Mouse (Mus musculus) forebrain, embryonic 14.5 days (tissue): Measurements from ENCODE around the gene Itih5. TPM values are rescaled to one million over a fixed set of nuclear protein-coding genes. Genes with fewer than 3 reads are reported as not detected.
A peak's percentile ranks its signal among the peaks of the same experiment; 100 is the strongest.

ENCODE experiments used
- ATAC-seq: fragments of 200-750 bp; cut with Nextera tagmentation; 2 replicates; pipeline ENCODE4 v1.8.0; 2017; ENCODE audit warnings: mild to moderate bottlenecking, moderate library complexity
- DNase-seq: peaks from one replicate; pipeline ENCODE4 v3.0.0-alpha.2; 2015; ENCODE audit warnings: low spot score
- H3K27ac ChIP-seq: fragments of 300-500 bp; sonication (generic); 2 replicates; pipeline ENCODE4 v1.5.1; 2014; ENCODE audit warnings: low read depth, mild to moderate bottlenecking, control low read depth, low read length, moderate library complexity
- H3K27me3 ChIP-seq: fragments of 300-500 bp; sonication (generic); replicated peaks from 2 replicates; pipeline ENCODE4 v1.6.1; 2014; ENCODE audit warnings: low read length, control low read depth, mixed read lengths; ENCODE audit not compliant: control insufficient read depth, insufficient read depth
- H3K36me3 ChIP-seq: fragments of 300-500 bp; sonication (generic); 2 replicates; pipeline ENCODE4 v1.6.1; 2014; ENCODE audit warnings: low read length, control low read depth; ENCODE audit not compliant: control insufficient read depth, insufficient read depth
- H3K4me1 ChIP-seq: fragments of 300-500 bp; sonication (generic); 2 replicates; pipeline ENCODE4 v1.6.1; 2014; ENCODE audit warnings: antibody characterized with exemption, low read length, control low read depth; ENCODE audit not compliant: control insufficient read depth, insufficient read depth
- H3K4me2 ChIP-seq: fragments of 300-500 bp; sonication (generic); 2 replicates; pipeline ENCODE4 v1.6.1; 2014; ENCODE audit warnings: mild to moderate bottlenecking, control low read depth, low read length
- H3K4me3 ChIP-seq: fragments of 300-500 bp; sonication (generic); 2 replicates; pipeline ENCODE4 v1.5.1; 2014; ENCODE audit warnings: low read depth, low read length, control low read depth
- H3K9ac ChIP-seq: fragments of 300-500 bp; sonication (generic); 2 replicates; pipeline ENCODE4 v1.6.1; 2014; ENCODE audit warnings: mild to moderate bottlenecking, low read length, control low read depth, moderate library complexity
- H3K9me3 ChIP-seq: fragments of 300-500 bp; sonication (generic); replicated peaks from 2 replicates; pipeline ENCODE4 v1.6.1; 2016; ENCODE audit warnings: low read length, control low read depth, mixed read lengths; ENCODE audit not compliant: control insufficient read depth
- WGBS: fragments of 180-500 bp; shearing (Covaris S2); extraction: QIAGEN DNeasy Blood & Tissue Kit; methylation state at CpG from one replicate; pipeline ENCODE4 v1.1.7; 2014; 5-methylcytosine and 5-hydroxymethylcytosine counted together
- polyA plus RNA-seq: library from polyadenylated mRNA; unstranded; fragments of >200 nt; fragmentation: Nextera tagmentation; extraction: Ambion mirVana; gene quantifications from 2 replicates; pipeline ENCODE4 v1.2.1, GENCODE M21; 2014

The Itih5 gene
- polyA plus RNA-seq, 1 experiment from 2014 or later, result 3.4 TPM

GRCm38 (mm10) chr2:10285975-10286374, 132.6 kb downstream of the Itih5 start:
- WGBS, result 10% methylated on average over 13 of the region's 13 CpGs
- Histone ChIP-seq H3K27me3 (peaks cover 19% of the 10 kb centered on the region; the same call in 1 of the 2 replicates), H3K4me2 (no peak overlapping the region), H3K4me3 (no peak overlapping the region), H3K4me1 (peaks cover 3% of the 10 kb centered on the region; the same call in 1 of the 2 replicates), H3K9ac (no peak overlapping the region), H3K36me3 (no peaks in the 10 kb centered on the region), H3K9me3 (no peaks in the 10 kb centered on the region), H3K27ac (no peak overlapping the region)
- DNase-seq (no peak), ATAC-seq (no peak)

DNA sequence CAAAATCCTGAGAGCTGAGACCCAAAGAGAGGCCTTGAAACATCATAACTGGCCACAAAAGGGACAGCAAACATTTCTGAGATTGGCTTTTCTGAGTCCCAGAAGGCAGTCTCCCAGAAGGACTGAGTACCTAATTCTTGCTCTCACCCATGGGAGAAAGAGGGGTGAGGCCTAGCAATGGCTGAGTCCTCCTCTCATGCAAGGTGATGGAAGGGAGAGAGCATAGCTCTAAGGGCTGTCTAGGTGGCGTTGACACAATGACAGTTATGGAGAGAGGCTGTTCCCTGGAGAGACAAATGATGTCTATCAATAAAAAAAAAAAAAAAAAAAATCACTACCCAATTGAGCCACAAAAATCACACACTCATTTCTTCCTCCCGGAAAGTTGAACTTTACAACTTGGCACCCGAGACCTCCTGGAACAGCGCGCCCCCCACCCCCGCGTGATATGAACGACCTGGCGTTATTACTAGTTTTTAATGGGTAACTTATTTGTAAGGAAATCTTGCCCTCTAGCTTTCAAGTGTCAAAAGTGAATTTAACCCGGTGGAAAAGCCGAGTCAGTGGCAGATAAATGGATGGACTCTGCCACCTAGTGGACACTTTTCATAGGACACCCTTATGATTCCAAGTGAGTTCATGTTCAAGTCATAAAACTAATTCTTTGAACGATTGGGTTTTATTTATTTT, 134.9 kb downstream of the Itih5 start:
- DNase-seq (peak; percentile 85), ATAC-seq (peak; percentile 50)
- Histone ChIP-seq H3K4me2 (no peak overlapping the region), H3K36me3 (no peaks in the 10 kb centered on the region), H3K9me3 (no peaks in the 10 kb centered on the region), H3K4me3 (no peak overlapping the region), H3K27me3 (peaks cover 13% of the 10 kb centered on the region; the same call in 1 of the 2 replicates), H3K4me1 (peaks cover 3% of the 10 kb centered on the region; the same call in 1 of the 2 replicates), H3K27ac (no peak overlapping the region), H3K9ac (no peak overlapping the region)
- 13% methylated on average over 12 of the region's 12 CpGs for WGBS

DNA sequence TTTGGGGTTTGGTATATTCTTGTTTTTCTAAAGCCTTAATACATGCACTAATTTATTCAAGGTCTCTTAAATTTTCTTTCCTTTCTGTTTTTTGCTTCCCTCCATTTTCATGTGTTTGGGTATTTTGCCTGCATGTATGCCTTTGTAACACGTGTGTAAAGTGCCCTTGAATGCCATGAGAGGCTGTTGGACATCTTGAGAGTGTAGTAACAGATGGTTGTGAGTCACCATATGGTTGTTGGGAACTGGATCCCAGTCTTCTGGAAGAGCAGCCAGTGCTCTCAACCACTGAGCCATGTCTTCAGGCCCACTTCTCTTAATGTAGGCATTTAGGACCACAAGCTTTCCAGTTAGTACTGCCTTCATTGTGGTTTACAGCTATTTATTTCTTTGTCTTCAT, 135.5 kb downstream of the Itih5 start:
- H3K9me3 ChIP-seq, result no peaks in the 10 kb centered on the region
- peaks cover 7% of the 10 kb centered on the region; the same call in 1 of the 2 replicates for H3K27me3 ChIP-seq
- no peak overlapping the region for H3K9ac ChIP-seq
- H3K4me3 ChIP-seq, result no peak overlapping the region
- H3K27ac ChIP-seq, result no peak overlapping the region
- no peak overlapping the region for H3K4me2 ChIP-seq
- no peaks in the 10 kb centered on the region for H3K36me3 ChIP-seq
- DNase-seq (no peak), ATAC-seq (peak; percentile 36; the same call in 1 of the 2 replicates)
- 0% methylated on average over 1 of the region's 1 CpGs for WGBS
- peaks cover 3% of the 10 kb centered on the region; the same call in 1 of the 2 replicates for H3K4me1 ChIP-seq

DNA sequence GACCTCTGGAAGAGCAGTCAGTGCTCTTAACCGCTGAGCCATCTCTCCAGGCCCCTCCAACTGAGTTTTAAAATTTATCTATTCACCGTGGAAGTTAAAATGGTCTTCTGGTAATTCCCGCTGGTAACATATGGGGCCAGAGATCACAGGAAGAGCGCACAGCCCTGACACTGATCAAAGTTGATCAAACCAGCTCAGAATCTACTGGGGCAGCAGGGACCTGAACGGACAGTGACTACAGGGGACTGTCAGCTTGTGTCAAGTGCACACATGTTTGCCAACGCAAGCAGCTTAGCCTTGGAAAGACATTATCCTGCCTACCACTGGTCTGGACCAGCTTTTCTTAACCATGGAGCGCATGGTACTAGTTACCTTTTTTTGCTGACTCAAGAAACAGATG, 136.7 kb downstream of the Itih5 start:
- Histone ChIP-seq H3K27me3 (peaks cover 5% of the 10 kb centered on the region; the same call in 1 of the 2 replicates), H3K36me3 (no peaks in the 10 kb centered on the region), H3K9ac (no peak overlapping the region), H3K27ac (no peak overlapping the region), H3K4me1 (no peaks in the 10 kb centered on the region), H3K9me3 (no peaks in the 10 kb centered on the region), H3K4me2 (no peak overlapping the region), H3K4me3 (no peak overlapping the region)
- no peak for DNase-seq
- no peak for ATAC-seq
- WGBS, result 85% methylated on average over 7 of the region's 7 CpGs

- Histone ChIP-seq H3K9ac (no peak overlapping the region), H3K27ac (no peak overlapping the region), H3K36me3 (no peaks in the 10 kb centered on the region), H3K4me2 (no peak overlapping the region), H3K4me1 (no peaks in the 10 kb centered on the region), H3K4me3 (no peak overlapping the region), H3K9me3 (no peaks in the 10 kb centered on the region), H3K27me3 (no peaks in the 10 kb centered on the region)
- 13% methylated on average over 10 of the region's 10 CpGs for WGBS
- ATAC-seq (peak; percentile 37; the same call in 1 of the 2 replicates), DNase-seq (no peak)
Measured at GRCm38 (mm10) chr2:10293556-10294206, 140.3 kb downstream of the Itih5 start.

GRCm38 (mm10) chr2:10295908-10296307, 142.5 kb downstream of the Itih5 start:
- no peak overlapping the region for H3K27ac ChIP-seq
- no peaks in the 10 kb centered on the region for H3K9me3 ChIP-seq
- 0 out of 2 replicates have a peak, but pooled peaks cover 3% of the 10 kb centered on the region for H3K4me1 ChIP-seq
- no peaks in the 10 kb centered on the region for H3K27me3 ChIP-seq
- WGBS, result 8% methylated on average over 11 of the region's 11 CpGs
- no peak overlapping the region for H3K4me3 ChIP-seq
- no peak overlapping the region for H3K4me2 ChIP-seq
- DNase-seq, result no peak
- H3K36me3 ChIP-seq, result no peaks in the 10 kb centered on the region
- no peak overlapping the region for H3K9ac ChIP-seq
- ATAC-seq, result no peak

DNA sequence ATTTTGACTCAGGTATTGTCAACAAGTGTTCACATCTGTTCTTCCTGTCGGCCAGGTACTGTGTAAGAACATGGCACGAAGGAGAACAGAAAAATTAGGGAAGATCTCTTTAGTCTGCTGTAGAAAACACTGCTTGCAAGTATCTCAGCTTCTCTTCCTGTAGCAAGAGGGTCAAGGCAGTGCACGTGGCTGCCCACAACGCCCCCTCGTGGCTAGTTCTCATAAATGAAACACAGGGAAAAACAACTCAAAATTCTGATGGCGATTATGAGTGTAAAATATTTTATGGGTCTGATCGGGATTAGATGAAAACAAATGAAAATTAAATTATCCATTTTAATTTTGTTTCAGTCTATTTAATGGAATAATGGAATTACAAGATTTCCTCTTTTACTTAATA, 146.9 kb downstream of the Itih5 start:
- no peak overlapping the region for H3K9ac ChIP-seq
- no peaks in the 10 kb centered on the region for H3K27me3 ChIP-seq
- WGBS, result 59% methylated on average over 7 of the region's 7 CpGs
- DNase-seq (no peak), ATAC-seq (no peak)
- H3K27ac ChIP-seq, result no peak overlapping the region
- no peak overlapping the region for H3K4me3 ChIP-seq
- no peaks in the 10 kb centered on the region for H3K9me3 ChIP-seq
- no peaks in the 10 kb centered on the region for H3K36me3 ChIP-seq
- H3K4me1 ChIP-seq, result 0 out of 2 replicates have a peak, but pooled peaks cover 3% of the 10 kb centered on the region
- no peak overlapping the region for H3K4me2 ChIP-seq

GRCm38 (mm10) chr2:10300771-10301170, 147.4 kb downstream of the Itih5 start:
- Histone ChIP-seq H3K4me3 (no peak overlapping the region), H3K36me3 (no peaks in the 10 kb centered on the region), H3K27ac (no peak overlapping the region), H3K27me3 (no peaks in the 10 kb centered on the region), H3K4me1 (0 out of 2 replicates have a peak, but pooled peaks cover 3% of the 10 kb centered on the region), H3K9ac (no peak overlapping the region), H3K4me2 (peak overlapping the region; percentile 33), H3K9me3 (no peaks in the 10 kb centered on the region)
- 25% methylated on average over 10 of the region's 10 CpGs for WGBS
- ATAC-seq, result peak; percentile 44; the same call in 1 of the 2 replicates
- DNase-seq, result peak; percentile 27

GRCm38 (mm10) chr2:10301391-10301790, 148.0 kb downstream of the Itih5 start:
- no peaks in the 10 kb centered on the region for H3K27me3 ChIP-seq
- H3K4me3 ChIP-seq, result no peak overlapping the region
- WGBS, result 77% methylated on average over 3 of the region's 3 CpGs
- no peak overlapping the region for H3K27ac ChIP-seq
- no peak overlapping the region for H3K9ac ChIP-seq
- no peaks in the 10 kb centered on the region for H3K9me3 ChIP-seq
- no peak overlapping the region for H3K4me2 ChIP-seq
- no peaks in the 10 kb centered on the region for H3K36me3 ChIP-seq
- 0 out of 2 replicates have a peak, but pooled peaks cover 3% of the 10 kb centered on the region for H3K4me1 ChIP-seq
- DNase-seq, result no peak
- no peak for ATAC-seq
